Mouse (Mus musculus) MEL (cell line): ENCODE data around the gene Mcf2. TPM values are rescaled to one million over a fixed set of nuclear protein-coding genes. Genes with fewer than 3 reads are reported as not detected.

ENCODE experiments used
- DNase-seq: peaks from one replicate; pipeline ENCODE4 v3.0.0; 2011; ENCODE audit warnings: low read depth, low spot score
- H3K27ac ChIP-seq: 2 replicates; pipeline ENCODE4 v1.5.1; 2012; ENCODE audit warnings: low read depth, mild to moderate bottlenecking, control low read depth, low read length, moderate library complexity; ENCODE audit not compliant: control insufficient read depth
- H3K27me3 ChIP-seq, 2 experiments: fragments of 150-350 bp in 1 of 2; sonication (generic) in 1 of 2; 2 replicates each; pipeline ENCODE4 v1.6.1; 2012; ENCODE audit warnings: low read length in 2 of 2, mild to moderate bottlenecking in 2 of 2, improper control_type of control experiment in 1 of 2, moderate library complexity in 1 of 2; ENCODE audit not compliant: insufficient read depth in 2 of 2, control insufficient read depth in 1 of 2
- H3K36me3 ChIP-seq, 2 experiments: 2 replicates each; pipeline ENCODE4 v1.6.1; 2012 to 2014; ENCODE audit warnings: low read length in 2 of 2, improper control_type of control experiment in 1 of 2, inconsistent platforms in 1 of 2, mild to moderate bottlenecking in 1 of 2; ENCODE audit not compliant: insufficient read depth in 2 of 2, control insufficient read depth in 1 of 2
- H3K4me1 ChIP-seq, 2 experiments: fragments of 150-350 bp in 1 of 2; sonication (generic) in 1 of 2; 2 replicates each; pipeline ENCODE4 v1.6.1; 2012; ENCODE audit warnings: low read length in 2 of 2, improper control_type of control experiment in 1 of 2, mild to moderate bottlenecking in 1 of 2; ENCODE audit not compliant: insufficient read depth in 2 of 2, control insufficient read depth in 1 of 2
- H3K4me3 ChIP-seq, 2 experiments: fragments of 150-350 bp in 1 of 2; sonication (generic) in 1 of 2; 2 replicates each; pipeline ENCODE4 v1.5.1; 2012; ENCODE audit warnings: low read depth in 2 of 2, low read length in 2 of 2, mild to moderate bottlenecking in 2 of 2, moderate library complexity in 2 of 2, control low read depth in 1 of 2, improper control_type of control experiment in 1 of 2; ENCODE audit not compliant: control insufficient read depth in 1 of 2, insufficient read depth in 1 of 2
- H3K79me2 ChIP-seq: 2 replicates; pipeline ENCODE4 v1.6.1; 2012; ENCODE audit warnings: mild to moderate bottlenecking, low read length, moderate library complexity; ENCODE audit not compliant: control insufficient read depth, poor library complexity, insufficient read depth
- H3K9ac ChIP-seq: 2 replicates; pipeline ENCODE4 v1.6.1; 2012; ENCODE audit warnings: low read depth, mild to moderate bottlenecking, control low read depth, low read length, moderate library complexity; ENCODE audit not compliant: control insufficient read depth, poor library complexity, severe bottlenecking
- H3K9me3 ChIP-seq: fragments of 150-350 bp; sonication (generic); replicated peaks from 2 replicates; pipeline ENCODE4 v1.6.1; 2012; ENCODE audit warnings: mild to moderate bottlenecking, low read length, improper control_type of control experiment, moderate library complexity; ENCODE audit not compliant: insufficient read depth
- CHD2 ChIP-seq: IDR thresholded peaks from 2 replicates; pipeline ENCODE4 v1.6.1; 2011; ENCODE audit warnings: low read length, improper control_type of control experiment
- CTCF ChIP-seq, 3 experiments: IDR thresholded peaks in 2 of 3; conservative IDR thresholded peaks in 1 of 3; 2 replicates each; pipeline ENCODE4 v1.5.1; 2011 to 2012; ENCODE audit warnings: low read length in 3 of 3, low read depth in 2 of 3, mild to moderate bottlenecking in 2 of 3, improper control_type of control experiment in 1 of 3, inconsistent platforms in 1 of 3, mixed read lengths in 1 of 3, moderate library complexity in 1 of 3; ENCODE audit not compliant: control insufficient read depth in 1 of 3, insufficient read depth in 1 of 3, poor library complexity in 1 of 3, severe bottlenecking in 1 of 3
- E2F4 ChIP-seq: IDR thresholded peaks from 2 replicates; pipeline ENCODE4 v1.6.1; 2011; ENCODE audit warnings: low read depth, low read length, improper control_type of control experiment, borderline replicate concordance
- ETS1 ChIP-seq: IDR thresholded peaks from 2 replicates; pipeline ENCODE4 v1.6.1; 2012; ENCODE audit warnings: low read depth, mild to moderate bottlenecking, inconsistent platforms, low read length, improper control_type of control experiment, moderate library complexity
- GATA1 ChIP-seq: IDR thresholded peaks from 2 replicates; pipeline ENCODE4 v1.6.1; 2011; ENCODE audit warnings: low read depth, low read length, improper control_type of control experiment
- HCFC1 ChIP-seq: IDR thresholded peaks from 2 replicates; pipeline ENCODE4 v1.6.1; 2012; ENCODE audit warnings: low read depth, mild to moderate bottlenecking, inconsistent platforms, low read length, improper control_type of control experiment, moderate library complexity
- JUND ChIP-seq: IDR thresholded peaks from 2 replicates; pipeline ENCODE4 v1.6.1; 2011; ENCODE audit warnings: low read depth, mild to moderate bottlenecking, improper control_type of control experiment, low read length
- KAT2A ChIP-seq: conservative IDR thresholded peaks from 2 replicates; pipeline ENCODE4 v1.6.1; 2012; ENCODE audit warnings: low read depth, low read length, improper control_type of control experiment, inconsistent platforms
- MAFK ChIP-seq: IDR thresholded peaks from 2 replicates; pipeline ENCODE4 v1.6.1; 2011; ENCODE audit warnings: low read depth, mild to moderate bottlenecking, low read length, improper control_type of control experiment, borderline replicate concordance
- MAX ChIP-seq: IDR thresholded peaks from 2 replicates; pipeline ENCODE4 v1.6.1; 2011; ENCODE audit warnings: low read length, improper control_type of control experiment
- MEF2A ChIP-seq: IDR thresholded peaks from 2 replicates; pipeline ENCODE4 v1.6.1; 2014; ENCODE audit warnings: low read depth, mild to moderate bottlenecking, inconsistent platforms, low read length, improper control_type of control experiment; ENCODE audit not compliant: poor library complexity, insufficient replicate concordance, severe bottlenecking; ENCODE audit errors: extremely low read depth
- MYC ChIP-seq: IDR thresholded peaks from 2 replicates; pipeline ENCODE4 v1.6.1; 2011; ENCODE audit warnings: low read depth, mild to moderate bottlenecking, low read length, improper control_type of control experiment, moderate library complexity
- NELFE ChIP-seq: IDR thresholded peaks from 2 replicates; pipeline ENCODE4 v1.6.1; 2011; ENCODE audit warnings: low read depth, low read length, improper control_type of control experiment
- NRF1 ChIP-seq: IDR thresholded peaks from 2 replicates; pipeline ENCODE4 v1.6.1; 2014; ENCODE audit warnings: low read depth, mild to moderate bottlenecking, inconsistent platforms, low read length, improper control_type of control experiment, moderate library complexity; ENCODE audit not compliant: poor library complexity, insufficient read depth, severe bottlenecking
- POLR2A ChIP-seq, 2 experiments: IDR thresholded peaks; 2 replicates each; pipeline ENCODE4 v1.6.1; 2011 to 2012; ENCODE audit warnings: low read length in 2 of 2, mild to moderate bottlenecking in 2 of 2, control low read depth in 1 of 2, improper control_type of control experiment in 1 of 2, low read depth in 1 of 2, moderate library complexity in 1 of 2; ENCODE audit not compliant: control insufficient read depth in 1 of 2, insufficient read depth in 1 of 2, poor library complexity in 1 of 2
- POLR2AphosphoS5 ChIP-seq: IDR thresholded peaks from 2 replicates; pipeline ENCODE4 v1.6.1; 2012; ENCODE audit warnings: low read depth, borderline replicate concordance, mild to moderate bottlenecking, inconsistent platforms, low read length, moderate library complexity, mixed read lengths
- RAD21 ChIP-seq: IDR thresholded peaks from 2 replicates; pipeline ENCODE4 v1.6.1; 2011; ENCODE audit warnings: mild to moderate bottlenecking, low read depth, low read length, improper control_type of control experiment
- SIN3A ChIP-seq: IDR thresholded peaks from 2 replicates; pipeline ENCODE4 v1.6.1; 2012; ENCODE audit warnings: low read length, improper control_type of control experiment, inconsistent platforms
- TAL1 ChIP-seq: IDR thresholded peaks from 2 replicates; pipeline ENCODE4 v1.6.1; 2012; ENCODE audit warnings: mild to moderate bottlenecking, inconsistent platforms, low read length, moderate library complexity, mixed read lengths
- TCF12 ChIP-seq: IDR thresholded peaks from 2 replicates; pipeline ENCODE4 v1.6.1; 2014; ENCODE audit warnings: low read depth, mild to moderate bottlenecking, inconsistent platforms, low read length, improper control_type of control experiment, moderate library complexity
- USF1 ChIP-seq: IDR thresholded peaks from 2 replicates; pipeline ENCODE4 v1.6.1; 2014; ENCODE audit warnings: low read depth, mild to moderate bottlenecking, inconsistent platforms, low read length, improper control_type of control experiment, moderate library complexity
- USF2 ChIP-seq, 2 experiments: IDR thresholded peaks; 2 replicates each; pipeline ENCODE4 v1.6.1; 2011 to 2012; ENCODE audit warnings: improper control_type of control experiment in 2 of 2, low read length in 2 of 2, borderline replicate concordance in 1 of 2, inconsistent platforms in 1 of 2, low read depth in 1 of 2, mild to moderate bottlenecking in 1 of 2; ENCODE audit not compliant: insufficient read depth in 1 of 2
- ZC3H11A ChIP-seq: IDR thresholded peaks from 2 replicates; pipeline ENCODE4 v1.6.1; 2012; ENCODE audit warnings: low read depth, mild to moderate bottlenecking, inconsistent platforms, low read length, improper control_type of control experiment
- ZMIZ1 ChIP-seq: IDR thresholded peaks from 2 replicates; pipeline ENCODE4 v1.6.1; 2012; ENCODE audit warnings: low read depth, mild to moderate bottlenecking, inconsistent platforms, low read length, improper control_type of control experiment, moderate library complexity
- ZNF384 ChIP-seq: IDR thresholded peaks from 2 replicates; pipeline ENCODE4 v1.6.1; 2012; ENCODE audit warnings: low read depth, mild to moderate bottlenecking, inconsistent platforms, low read length, improper control_type of control experiment
- polyA plus RNA-seq, 2 experiments: library from polyadenylated mRNA; stranded (reverse) in 1 of 2; unstranded in 1 of 2; fragments of >175 nt in 1 of 2; fragments of >200 nt in 1 of 2; gene quantifications; 2 replicates each; pipeline versions ENCODE4 v1.2.1 to v1.2.4; 2012; ENCODE audit warnings: low replicate concordance in 2 of 2, low read depth in 1 of 2; ENCODE audit not compliant: insufficient read length in 2 of 2, insufficient read depth in 1 of 2, missing spikeins in 1 of 2
- total RNA-seq: library from RNA; depleted of rRNA; stranded (reverse); fragments of 300-350 nt; gene quantifications from 2 replicates; pipeline ENCODE4 v1.2.3, GENCODE M21; 2012

The Mcf2 gene
- total and polyA plus RNA-seq, 3 experiments: not detected

DNA sequence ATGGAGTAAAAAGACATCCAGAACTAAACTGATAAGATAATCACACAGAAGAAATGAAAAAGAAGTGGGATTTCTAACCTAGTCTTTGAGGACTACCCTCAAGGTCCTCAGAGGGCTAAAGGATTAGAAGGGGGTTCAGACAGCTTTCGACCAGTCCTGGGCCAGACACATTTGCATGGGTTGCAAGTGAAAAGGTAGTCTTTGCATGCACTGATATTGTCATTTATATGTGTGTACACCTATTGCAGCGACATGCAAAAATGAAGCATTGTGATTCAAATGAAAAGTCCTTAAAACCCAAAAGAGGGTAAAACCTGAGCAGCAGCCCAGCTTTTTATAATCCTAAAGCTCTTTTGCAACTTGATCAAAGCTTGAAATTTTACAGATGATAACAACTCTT is 9.4 kb downstream of the Mcf2 start:
- H3K9ac ChIP-seq: no peak overlapping the region
- no peaks in the 10 kb centered on the region for H3K79me2 ChIP-seq
- no peak overlapping the region for H3K27ac ChIP-seq
- no peak for DNase-seq
- no peak overlapping the region for H3K4me3 ChIP-seq
- H3K36me3 ChIP-seq: no peaks in the 10 kb centered on the region
- H3K27me3 ChIP-seq: no peaks in the 10 kb centered on the region
- no peaks in the 10 kb centered on the region for H3K9me3 ChIP-seq
- no peaks in the 10 kb centered on the region for H3K4me1 ChIP-seq
- TF ChIP-seq CTCF (IDR thresholded peaks at IDR 0.05 in 2 of 3, conservative IDR thresholded peaks at IDR 0.05 in 1 of 3; ENCODE audit: control insufficient read depth in 1 of 3, insufficient read depth in 1 of 3, low read depth in 2 of 3, low read length in 3 of 3, poor library complexity in 1 of 3, severe bottlenecking in 1 of 3) (no peak), USF2 (IDR thresholded peaks at IDR 0.05; ENCODE audit: borderline replicate concordance in 1 of 2, insufficient read depth in 1 of 2, low read depth in 1 of 2, low read length in 2 of 2) (no peak), GATA1 (no peak), NELFE (no peak), TAL1 (no peak), ZC3H11A (no peak), TCF12 (no peak), ZMIZ1 (no peak), RAD21 (no peak), NRF1 (no peak), ZNF384 (no peak), USF1 (no peak), POLR2A (IDR thresholded peaks at IDR 0.05; ENCODE audit: control insufficient read depth in 1 of 2, insufficient read depth in 1 of 2, low read depth in 1 of 2, low read length in 2 of 2, poor library complexity in 1 of 2) (no peak), JUND (no peak), ETS1 (no peak)
- TF ChIP-seq, all 39 proteins: peak for 0

DNA sequence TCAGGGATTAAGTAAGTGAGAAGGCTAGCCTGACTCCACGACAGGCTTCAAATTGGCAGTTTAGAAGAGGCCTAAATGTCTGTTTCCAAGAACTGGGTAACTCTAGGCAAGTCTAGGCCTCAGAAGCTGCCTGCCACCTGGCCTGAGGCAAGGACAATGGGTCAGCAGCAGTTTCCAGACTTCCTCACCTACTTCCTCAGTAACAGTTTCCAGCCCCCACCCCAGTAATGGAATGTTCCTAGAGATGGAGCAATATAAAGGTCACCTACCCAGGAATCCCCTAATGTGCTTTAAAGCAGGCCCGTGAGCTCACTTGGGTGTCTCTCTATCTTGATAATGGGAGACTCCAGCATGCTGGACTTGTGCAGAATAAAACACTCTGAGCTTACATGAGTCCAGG is 10.1 kb downstream of the Mcf2 start:
- H3K9me3 ChIP-seq: no peaks in the 10 kb centered on the region
- H3K27me3 ChIP-seq: no peaks in the 10 kb centered on the region
- H3K9ac ChIP-seq: no peak overlapping the region
- TF ChIP-seq E2F4 (no peak), GATA1 (no peak), CHD2 (no peak), POLR2AphosphoS5 (no peak), USF2 (IDR thresholded peaks at IDR 0.05; ENCODE audit: borderline replicate concordance in 1 of 2, insufficient read depth in 1 of 2, low read depth in 1 of 2, low read length in 2 of 2) (no peak), HCFC1 (no peak), RAD21 (no peak), KAT2A (no peak), POLR2A (IDR thresholded peaks at IDR 0.05; ENCODE audit: control insufficient read depth in 1 of 2, insufficient read depth in 1 of 2, low read depth in 1 of 2, low read length in 2 of 2, poor library complexity in 1 of 2) (no peak), MYC (no peak), SIN3A (no peak), MEF2A (no peak), MAX (no peak), MAFK (no peak), TAL1 (no peak), ZMIZ1 (no peak)
- TF ChIP-seq, all 39 proteins: peak for 0
- no peaks in the 10 kb centered on the region for H3K36me3 ChIP-seq
- no peaks in the 10 kb centered on the region for H3K79me2 ChIP-seq
- no peak overlapping the region for H3K27ac ChIP-seq
- H3K4me3 ChIP-seq: no peak overlapping the region
- H3K4me1 ChIP-seq: no peaks in the 10 kb centered on the region
- DNase-seq: no peak
